Comparison of ENCODE assay signal across 8 mouse cellular contexts in the genomic region with DNA sequence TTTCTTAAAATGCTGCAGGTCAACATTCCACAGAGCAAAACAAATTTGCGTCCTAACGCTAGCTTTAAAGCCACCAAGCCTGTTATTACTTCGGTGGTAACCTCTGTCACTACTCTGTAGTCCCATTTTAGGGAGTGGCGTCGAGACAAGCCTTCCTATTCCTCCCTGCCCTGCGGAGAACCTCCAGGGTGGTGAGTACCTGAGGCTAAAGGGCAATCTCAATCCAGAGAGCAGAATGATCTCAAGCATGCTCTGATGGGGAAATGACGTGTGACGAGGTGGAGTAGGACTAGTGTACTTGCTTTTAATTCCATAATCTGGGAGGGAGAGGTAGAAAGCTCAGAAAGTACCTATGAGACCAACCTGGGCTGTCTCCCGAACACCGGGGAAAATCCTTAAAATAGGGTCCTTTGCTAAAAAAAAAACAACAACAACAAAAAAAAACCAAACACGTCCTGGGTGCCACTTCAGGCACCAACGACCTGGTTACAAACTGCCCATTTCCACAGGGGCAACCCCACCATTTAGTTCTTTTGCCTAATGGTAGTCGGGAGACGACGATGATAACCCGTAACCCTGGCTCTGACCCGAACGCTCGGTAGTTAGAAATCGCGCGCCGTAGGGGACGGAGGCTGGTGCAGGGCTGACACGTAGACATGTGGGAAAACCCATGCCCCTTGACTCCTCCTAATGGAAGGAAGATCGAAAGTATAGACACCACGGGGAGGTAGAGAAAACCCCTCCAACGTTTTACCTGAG. TPM values are rescaled to one million over a fixed set of nuclear protein-coding genes. Genes with fewer than 3 reads are reported as not detected.
DNase-seq lines count a peak whose midpoint lies in the region; ATAC-seq and TF ChIP-seq lines count a peak whose summit lies in the region.

No protein-coding gene starts in this region.

- no peak for TF ChIP-seq POLR2A in spleen, adult 2 months (IDR thresholded peaks at IDR 0.05; ENCODE audit: low read depth, low read length)

- H3K27ac ChIP-seq in spleen, adult 2 months (ENCODE audit: insufficient read depth, low read length): peak overlapping the region; percentile 56

- WGBS in spleen, adult 2 months: 1% methylated on average over 28 of the region's 28 CpGs

- H3K36me3 ChIP-seq in spleen, adult 2 months (ENCODE audit: control insufficient read depth, insufficient read depth, low read length): peaks cover 19% of the 10 kb centered on the region

- H3K4me1 ChIP-seq in spleen, adult 2 months (ENCODE audit: control insufficient read depth, insufficient read depth, insufficient read length): peaks cover 10% of the 10 kb centered on the region

- no peaks in the 10 kb centered on the region for H3K27me3 ChIP-seq in spleen, adult 2 months (ENCODE audit: control insufficient read depth, insufficient read depth, low read length)

- peak; percentile 0 for ATAC-seq in inflammation-experienced regulatory T-cells, adult 6 months

- no peak for TF ChIP-seq CTCF in spleen, adult 2 months (IDR thresholded peaks at IDR 0.05; ENCODE audit: extremely low read depth, insufficient read depth, insufficient read length, insufficient replicate concordance)

- peak overlapping the region; percentile 62 for H3K4me3 ChIP-seq in spleen, adult 2 months (ENCODE audit: extremely low read depth, insufficient read depth, insufficient read length)

- DNase-seq in adrenal gland, adult (ENCODE audit: inconsistent age in 2 of 2, low spot score in 1 of 2): peak; percentile 47 to 78
- no peak for DNase-seq in adrenal gland, postnatal 10 days
- no peak for DNase-seq in spleen, adult 2 months (ENCODE audit: low read depth in 1 of 2, low spot score in 2 of 2)
- no peak for DNase-seq in spleen, postnatal 14 days (ENCODE audit: low spot score in 2 of 2)
- peak; percentile 32 for DNase-seq in lung, postnatal 36 days
- DNase-seq in layer of hippocampus, postnatal 10 days (ENCODE audit: low spot score in 2 of 2): no peak
- no peak for DNase-seq in left cerebral cortex, postnatal 36 days (ENCODE audit: low spot score in 2 of 2)

- intact Hi-C loops in left cerebral cortex, postnatal 36 days (cut with DNase I): loop anchor here (5.0 kb wide), 1 partner anchor 78 kb away; a partner anchor contains a TSS

RNA-seq across cellular contexts. Expression of a gene that starts 0.5 kb away (rescaled TPM):
- 100 to 1,000 TPM; 101 to 104 TPM for total RNA-seq in adrenal gland, postnatal 10 days (2021)
- 39.5 and 45.1 TPM in 2 replicates for polyA plus RNA-seq in spleen, adult 2 months (2012; rRNA removed)
- polyA plus RNA-seq in inflammation-experienced regulatory T-cells, adult 6 months (2017; shearing (Covaris generic)): 10 to 100 TPM; 35.8 to 82.5 (median 75.5) TPM
- total RNA-seq in layer of hippocampus, postnatal 10 days (2021): 10 to 100 TPM; 49.1 to 50.2 TPM
- total RNA-seq in left cerebral cortex, postnatal 36 days (2021): 10 to 100 TPM; 38.0 to 46.2 TPM

RNA-seq across cellular contexts. Expression of a gene that starts 0.5 kb away (rescaled TPM):
- 10 to 100 TPM; 78.7 to 83.1 TPM for total RNA-seq in adrenal gland, postnatal 10 days (2021)
- 26.1 and 27.1 TPM in 2 replicates for polyA plus RNA-seq in spleen, adult 2 months (2012; rRNA removed)
- 10 to 100 TPM; 49.4 to 63.1 (median 51.7) TPM for polyA plus RNA-seq in inflammation-experienced regulatory T-cells, adult 6 months (2017; shearing (Covaris generic))
- total RNA-seq in layer of hippocampus, postnatal 10 days (2021): 10 to 100 TPM; 66.2 to 67.3 TPM
- 10 to 100 TPM; 62.5 to 84.5 TPM for total RNA-seq in left cerebral cortex, postnatal 36 days (2021)

RNA-seq across cellular contexts. Expression of a gene that starts 5.8 kb away (rescaled TPM):
- 10 to 100 TPM; 15.9 to 28.7 TPM for total RNA-seq in adrenal gland, postnatal 10 days (2021)
- polyA plus RNA-seq in spleen, adult 2 months (2012; rRNA removed): 24.3 and 34.8 TPM in 2 replicates
- polyA plus RNA-seq in inflammation-experienced regulatory T-cells, adult 6 months (2017; shearing (Covaris generic)): 10 to 100 TPM in 2 of 3 experiments, 1 to 10 TPM in 1; 9.5 to 16.2 (median 10.5) TPM
- 100 to 1,000 TPM; 132 to 133 TPM for total RNA-seq in layer of hippocampus, postnatal 10 days (2021)
- total RNA-seq in left cerebral cortex, postnatal 36 days (2021): 10 to 100 TPM; 51.1 to 63.9 TPM

RNA-seq across cellular contexts. Expression of a gene that starts 18.5 kb away (rescaled TPM):
- total RNA-seq in adrenal gland, postnatal 10 days (2021): 10 to 100 TPM; 58.0 to 70.5 TPM
- polyA plus RNA-seq in spleen, adult 2 months (2012; rRNA removed): 35.4 and 39.9 TPM in 2 replicates
- 10 to 100 TPM; 15.3 to 21.6 (median 15.4) TPM for polyA plus RNA-seq in inflammation-experienced regulatory T-cells, adult 6 months (2017; shearing (Covaris generic))
- 10 to 100 TPM; 69.4 to 77.2 TPM for total RNA-seq in layer of hippocampus, postnatal 10 days (2021)
- total RNA-seq in left cerebral cortex, postnatal 36 days (2021): 10 to 100 TPM; 58.4 to 62.0 TPM

RNA-seq across cellular contexts. Expression of a gene that starts 36.1 kb away (rescaled TPM):
- 10 to 100 TPM; 36.8 to 38.0 TPM for total RNA-seq in adrenal gland, postnatal 10 days (2021)
- 79.1 and 85.7 TPM in 2 replicates for polyA plus RNA-seq in spleen, adult 2 months (2012; rRNA removed)
- 10 to 100 TPM; 17.4 to 36.1 (median 19.5) TPM for polyA plus RNA-seq in inflammation-experienced regulatory T-cells, adult 6 months (2017; shearing (Covaris generic))
- 10 to 100 TPM; 26.1 to 36.5 TPM for total RNA-seq in layer of hippocampus, postnatal 10 days (2021)
- 10 to 100 TPM; 26.0 to 32.0 TPM for total RNA-seq in left cerebral cortex, postnatal 36 days (2021)

Comparison
In these comparisons a context has a peak if more than half of its experiments do, and no peak if none do; other contexts are left out.
1. DNase-seq: peak in adrenal gland, adult (2 of 2) and lung, postnatal 36 days (single experiment); none in adrenal gland, postnatal 10 days (single experiment), spleen, adult 2 months (0 of 2), spleen, postnatal 14 days (0 of 2), layer of hippocampus, postnatal 10 days (0 of 2) and left cerebral cortex, postnatal 36 days (0 of 2).